Mouse (Mus musculus) kidney, embryonic 16.5 days (tissue): Measurements from ENCODE around the gene Banf1. TPM values are rescaled to one million over a fixed set of nuclear protein-coding genes. Genes with fewer than 3 reads are reported as not detected.
"Not testable (repeated sequence)": the region's sequence is repeated elsewhere in the genome, so short reads cannot be mapped to it uniquely, and the experiment has no call there.

ENCODE experiments used
- ATAC-seq: fragments of 200-750 bp; cut with Nextera tagmentation; 2 replicates; pipeline ENCODE4 v1.8.0; 2017; ENCODE audit warnings: moderate TSS enrichment; ENCODE audit not compliant: low FRiP score, low TSS enrichment
- H3K27ac ChIP-seq: fragments of 300-500 bp; sonication (generic); 2 replicates; pipeline ENCODE4 v1.5.1; 2014; ENCODE audit warnings: low read length
- H3K27me3 ChIP-seq: fragments of 300-500 bp; sonication (generic); 2 replicates; pipeline ENCODE4 v1.6.1; 2014; ENCODE audit warnings: low read length, control low read depth, mixed read lengths; ENCODE audit not compliant: insufficient read depth
- H3K36me3 ChIP-seq: fragments of 300-500 bp; sonication (generic); 2 replicates; pipeline ENCODE4 v1.6.1; 2014; ENCODE audit warnings: low read length, control low read depth, mixed read lengths; ENCODE audit not compliant: insufficient read depth
- H3K4me1 ChIP-seq: fragments of 300-500 bp; sonication (generic); 2 replicates; pipeline ENCODE4 v1.6.1; 2014; ENCODE audit warnings: low read length, control low read depth, mixed read lengths; ENCODE audit not compliant: insufficient read depth
- H3K4me2 ChIP-seq: fragments of 300-500 bp; sonication (generic); replicated peaks from 2 replicates; pipeline ENCODE4 v1.6.1; 2014; ENCODE audit warnings: low read depth, low read length
- H3K4me3 ChIP-seq: fragments of 300-500 bp; sonication (generic); 2 replicates; pipeline ENCODE4 v1.5.1; 2014; ENCODE audit warnings: mild to moderate bottlenecking, low read length
- H3K9ac ChIP-seq: fragments of 300-500 bp; sonication (generic); replicated peaks from 2 replicates; pipeline ENCODE4 v1.6.1; 2014; ENCODE audit warnings: low read length
- H3K9me3 ChIP-seq: fragments of 300-500 bp; sonication (generic); 2 replicates; pipeline ENCODE4 v1.6.1; 2016; ENCODE audit warnings: low read length, control low read depth
- WGBS: fragments of 180-500 bp; shearing (Covaris S2); extraction: QIAGEN DNeasy Blood & Tissue Kit; methylation state at CpG from one replicate; pipeline ENCODE4 v1.1.7; 2014; 5-methylcytosine and 5-hydroxymethylcytosine counted together
- polyA plus RNA-seq: library from polyadenylated mRNA; unstranded; fragments of >200 nt; fragmentation: Nextera tagmentation; extraction: Ambion mirVana; gene quantifications from 2 replicates; pipeline ENCODE4 v1.2.1, GENCODE M21; 2015

Gene Banf1
- polyA plus RNA-seq, 1 experiment from 2014 or later = 487 TPM

DNA sequence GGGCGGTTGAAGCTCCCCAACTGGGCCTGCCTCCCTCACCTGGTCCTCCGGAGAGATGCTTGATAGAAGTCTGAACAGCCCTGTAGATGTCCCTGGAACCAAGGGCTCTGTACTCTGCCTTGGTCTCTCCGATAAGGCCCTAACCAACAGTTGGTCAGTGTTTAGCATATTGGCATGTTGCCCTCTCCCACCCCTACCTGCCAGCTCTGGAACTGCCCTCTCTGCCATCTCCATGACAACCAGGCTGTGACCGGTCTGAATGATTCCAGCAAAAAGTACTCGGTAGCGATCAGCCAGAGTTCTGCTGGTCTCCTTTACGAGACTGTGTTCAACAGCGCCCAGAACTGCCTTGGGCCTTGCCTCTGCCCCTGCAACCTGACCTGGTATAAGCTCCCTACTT, 35.3 kb upstream of the Banf1 start, which contains the start of gene Tsga10ip:
Gene Tsga10ip, minus strand, starts transcription at position 234 of the 400 bp plus-strand sequence.
- 0 out of 2 replicates have a peak, but pooled peaks have one; percentile 28 for ATAC-seq
- Histone ChIP-seq H3K4me1 (peaks cover 4% of the 10 kb centered on the region; the same call in 1 of the 2 replicates), H3K4me2 (no peak within 1 kb of the TSS), H3K27ac (no peak within 1 kb of the TSS), H3K4me3 (no peak within 1 kb of the TSS), H3K27me3 (no peaks in the 10 kb centered on the region), H3K9ac (no peak within 1 kb of the TSS), H3K36me3 (no peaks in the 10 kb centered on the region), H3K9me3 (no peaks in the 10 kb centered on the region)
- WGBS = 71% methylated on average over 8 of the region's 8 CpGs

DNA sequence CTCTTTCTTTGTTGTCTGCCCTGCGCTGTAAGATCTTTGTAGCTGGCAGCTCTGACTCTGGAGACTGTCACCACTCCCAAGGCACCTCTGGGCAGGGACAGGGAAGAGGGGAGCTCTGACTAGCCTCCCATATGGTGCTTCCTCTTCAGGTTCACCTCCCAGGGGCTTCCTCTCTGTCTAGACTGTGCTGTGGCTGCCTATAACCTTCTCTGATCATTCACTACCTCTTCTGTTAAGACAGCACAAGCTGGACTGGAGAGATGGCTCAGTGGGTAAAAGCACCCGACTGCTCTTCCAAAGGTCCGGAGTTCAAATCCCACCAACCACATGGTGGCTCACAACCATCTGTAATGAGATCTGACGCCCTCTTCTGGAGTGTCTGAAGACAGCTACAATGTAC, 34.1 kb upstream of the Banf1 start:
- H3K4me2 ChIP-seq, H3K27me3 ChIP-seq, H3K4me3 ChIP-seq, H3K36me3 ChIP-seq, H3K4me1 ChIP-seq, H3K9ac ChIP-seq, H3K9me3 ChIP-seq, ATAC-seq, H3K27ac ChIP-seq: not testable (repeated sequence)
- 73% methylated on average over 4 of the region's 4 CpGs for WGBS

DNA sequence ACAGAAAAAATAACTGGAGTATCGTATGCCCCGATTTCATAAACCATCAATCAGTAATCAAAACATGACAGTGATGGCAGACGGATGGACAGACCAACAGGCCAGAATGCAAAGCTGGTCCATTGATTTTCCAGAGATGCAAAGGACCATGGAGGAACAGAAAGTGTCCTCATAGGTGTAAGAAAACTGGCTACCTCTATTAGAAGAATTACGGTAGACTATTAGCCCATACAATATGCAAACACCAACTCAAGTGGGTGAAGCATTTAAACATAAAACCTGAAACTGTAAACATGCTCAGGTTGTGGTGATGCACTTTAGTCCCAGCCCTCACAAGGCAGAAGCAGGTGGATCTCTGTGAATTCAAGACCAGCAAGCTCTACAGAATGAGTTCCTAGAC, 28.4 kb upstream of the Banf1 start:
- no peak overlapping the region for H3K4me2 ChIP-seq
- no peak overlapping the region for H3K9ac ChIP-seq
- H3K27me3 ChIP-seq = no peaks in the 10 kb centered on the region
- H3K27ac ChIP-seq = no peak overlapping the region
- peaks cover 3% of the 10 kb centered on the region for H3K4me1 ChIP-seq
- no peaks in the 10 kb centered on the region for H3K36me3 ChIP-seq
- H3K9me3 ChIP-seq = no peaks in the 10 kb centered on the region
- ATAC-seq = no peak
- 76% methylated on average over 4 of the region's 4 CpGs for WGBS
- H3K4me3 ChIP-seq = no peak overlapping the region

DNA sequence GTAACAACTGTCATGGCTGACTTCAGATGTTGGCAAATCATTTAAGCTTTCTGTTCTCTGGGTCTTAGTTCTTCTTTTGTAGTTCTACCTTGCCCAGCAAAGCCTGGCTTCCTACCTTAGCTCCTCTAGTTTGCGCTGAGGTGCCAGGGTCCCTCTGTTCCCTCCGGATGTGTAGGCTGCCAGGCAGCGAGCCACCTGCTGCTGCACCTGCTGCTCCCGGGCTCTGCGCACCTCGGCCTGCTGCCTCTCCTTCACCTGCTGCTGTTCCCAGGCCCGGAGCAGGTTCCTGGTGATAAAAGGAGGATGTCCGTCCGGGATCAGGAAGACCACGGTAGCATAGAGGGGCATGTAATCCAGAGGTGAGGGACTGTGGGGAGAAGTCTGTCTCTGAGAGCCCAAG, 27.2 kb upstream of the Banf1 start:
- no peak for ATAC-seq
- H3K4me3 ChIP-seq = no peak overlapping the region
- no peaks in the 10 kb centered on the region for H3K36me3 ChIP-seq
- 40% methylated on average over 10 of the region's 10 CpGs for WGBS
- H3K27me3 ChIP-seq = no peaks in the 10 kb centered on the region
- H3K4me1 ChIP-seq = peaks cover 13% of the 10 kb centered on the region
- H3K27ac ChIP-seq = no peak overlapping the region
- H3K9me3 ChIP-seq = no peaks in the 10 kb centered on the region
- 0 out of 2 replicates have a peak overlapping the region, but pooled peaks have one; percentile 22 for H3K9ac ChIP-seq
- H3K4me2 ChIP-seq = no peak overlapping the region

DNA sequence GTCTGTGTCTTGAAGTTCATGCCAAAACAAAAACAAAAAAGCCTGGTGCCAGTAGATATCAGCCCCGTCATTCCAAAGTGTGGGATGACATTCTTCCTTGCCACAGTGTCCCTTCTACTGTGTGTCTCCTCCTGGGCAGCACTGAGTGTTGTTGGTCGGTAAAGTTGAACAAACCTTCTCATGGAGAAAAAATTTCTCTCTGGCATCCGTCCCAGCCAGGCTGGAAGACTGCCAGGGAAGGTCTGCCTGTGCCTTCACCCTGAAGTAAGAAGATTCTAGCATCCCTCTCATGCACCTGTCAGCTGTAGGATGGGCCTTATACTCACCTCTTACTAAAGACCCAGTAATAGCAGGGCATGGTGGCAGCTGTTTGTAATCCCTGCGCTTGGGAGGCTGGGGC, 25.9 kb upstream of the Banf1 start:
- 59% methylated on average over 4 of the region's 4 CpGs for WGBS
- Histone ChIP-seq H3K9ac (no peak overlapping the region), H3K27me3 (no peaks in the 10 kb centered on the region), H3K4me1 (peaks cover 14% of the 10 kb centered on the region), H3K36me3 (no peaks in the 10 kb centered on the region), H3K27ac (no peak overlapping the region), H3K9me3 (no peaks in the 10 kb centered on the region), H3K4me2 (no peak overlapping the region), H3K4me3 (no peak overlapping the region)
- ATAC-seq = no peak

DNA sequence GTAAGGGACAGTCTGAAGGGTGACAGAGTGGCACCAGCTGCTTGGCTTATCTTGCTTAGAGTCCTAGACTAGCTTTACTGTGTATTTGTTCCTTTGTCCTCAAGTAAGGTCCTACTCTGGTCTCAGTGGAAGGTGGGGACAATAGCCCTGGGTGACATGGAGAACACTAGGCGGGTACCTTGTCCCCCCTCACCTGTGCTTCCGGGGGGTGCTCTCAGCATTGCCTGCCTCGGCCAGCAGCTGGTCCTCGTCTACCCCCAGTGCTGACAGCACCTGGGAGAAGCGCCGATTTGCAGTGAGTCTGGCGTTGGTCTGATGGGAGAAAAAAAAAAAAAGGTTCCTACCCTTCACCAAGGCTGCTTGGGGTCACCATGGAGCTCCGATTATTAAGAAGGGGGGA, 23.4 kb upstream of the Banf1 start:
- no peak for ATAC-seq
- Histone ChIP-seq H3K4me3 (peak overlapping the region; percentile 96), H3K27me3 (no peaks in the 10 kb centered on the region), H3K9ac (peak overlapping the region; percentile 84), H3K27ac (peak overlapping the region; percentile 91), H3K9me3 (no peaks in the 10 kb centered on the region), H3K4me1 (peaks cover 29% of the 10 kb centered on the region), H3K4me2 (peak overlapping the region; percentile 86), H3K36me3 (no peaks in the 10 kb centered on the region)
- 56% methylated on average over 8 of the region's 8 CpGs for WGBS

DNA sequence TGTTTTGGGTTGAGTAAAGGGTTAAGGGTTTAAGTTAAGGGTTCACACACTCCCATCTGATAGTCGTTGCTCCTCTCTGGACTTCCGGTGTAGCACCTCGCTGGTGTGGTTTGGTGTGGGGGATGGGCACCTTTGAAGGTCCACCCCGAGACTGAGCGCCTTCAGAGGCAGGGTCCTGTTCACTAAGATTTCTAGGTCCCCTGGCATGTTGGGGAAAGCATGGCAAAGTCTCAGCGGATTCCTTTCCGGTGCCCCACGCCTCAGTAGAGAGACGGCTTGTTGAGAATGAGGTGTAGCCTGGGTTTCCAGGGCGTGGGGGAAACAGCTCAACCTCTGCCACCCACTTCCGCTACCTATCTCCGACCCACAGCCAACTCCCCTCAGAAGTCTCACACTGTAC, 22.7 kb upstream of the Banf1 start:
- peak overlapping the region; percentile 84 for H3K9ac ChIP-seq
- peaks cover 29% of the 10 kb centered on the region for H3K4me1 ChIP-seq
- 14% methylated on average over 12 of the region's 12 CpGs for WGBS
- H3K27ac ChIP-seq = peak overlapping the region; percentile 91
- peaks cover 5% of the 10 kb centered on the region for H3K36me3 ChIP-seq
- no peaks in the 10 kb centered on the region for H3K27me3 ChIP-seq
- H3K4me2 ChIP-seq = peak overlapping the region; percentile 86
- H3K9me3 ChIP-seq = no peaks in the 10 kb centered on the region
- ATAC-seq = no peak; the same call in 1 of the 2 replicates
- H3K4me3 ChIP-seq = peak overlapping the region; percentile 96

DNA sequence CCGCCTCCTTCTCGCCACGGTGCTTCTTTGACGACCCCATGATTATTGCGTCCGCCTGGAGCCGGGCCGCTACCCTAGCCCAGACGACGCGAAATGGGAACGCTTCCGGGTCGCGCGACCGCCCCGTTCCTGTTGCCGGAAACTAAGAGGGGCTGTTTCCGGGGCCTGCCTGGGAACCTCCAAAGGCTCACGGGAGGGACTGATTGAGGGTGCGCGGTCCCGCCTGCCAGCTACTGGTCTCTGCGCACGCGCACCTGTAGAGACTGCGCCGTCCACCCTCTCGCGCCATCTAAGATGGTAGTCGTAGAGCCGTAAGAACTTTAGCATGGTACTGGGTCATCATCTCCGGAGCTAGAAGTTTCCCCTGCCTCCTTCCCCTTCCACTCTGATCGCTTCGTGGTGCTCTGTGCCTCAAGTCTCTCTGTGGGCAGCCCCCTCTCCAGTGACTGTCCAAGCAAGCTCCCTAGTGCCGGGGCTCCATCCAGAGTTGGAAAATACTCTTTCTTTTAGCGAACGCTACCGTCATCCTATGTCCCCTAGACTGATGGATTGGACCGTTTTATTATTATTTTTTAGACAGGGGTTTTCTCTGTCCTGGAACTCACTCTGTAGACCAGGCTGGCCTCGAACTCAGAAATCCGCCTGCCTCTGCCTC, 21.7 kb upstream of the Banf1 start, which contains the start of gene Sart1:
Gene Sart1, minus strand, starts transcription at position 116 of the 655 bp plus-strand sequence.
- H3K27me3 ChIP-seq = no peaks in the 10 kb centered on the region
- ATAC-seq = peak; percentile 97
- WGBS = 3% methylated on average over 43 of the region's 43 CpGs
- H3K36me3 ChIP-seq = peaks cover 14% of the 10 kb centered on the region
- H3K4me2 ChIP-seq = peak within 1 kb of the TSS; percentile 86
- no peaks in the 10 kb centered on the region for H3K9me3 ChIP-seq
- peak within 1 kb of the TSS; percentile 91 for H3K27ac ChIP-seq
- peak within 1 kb of the TSS; percentile 92 for H3K9ac ChIP-seq
- H3K4me3 ChIP-seq = peak within 1 kb of the TSS; percentile 96
- peaks cover 29% of the 10 kb centered on the region for H3K4me1 ChIP-seq

DNA sequence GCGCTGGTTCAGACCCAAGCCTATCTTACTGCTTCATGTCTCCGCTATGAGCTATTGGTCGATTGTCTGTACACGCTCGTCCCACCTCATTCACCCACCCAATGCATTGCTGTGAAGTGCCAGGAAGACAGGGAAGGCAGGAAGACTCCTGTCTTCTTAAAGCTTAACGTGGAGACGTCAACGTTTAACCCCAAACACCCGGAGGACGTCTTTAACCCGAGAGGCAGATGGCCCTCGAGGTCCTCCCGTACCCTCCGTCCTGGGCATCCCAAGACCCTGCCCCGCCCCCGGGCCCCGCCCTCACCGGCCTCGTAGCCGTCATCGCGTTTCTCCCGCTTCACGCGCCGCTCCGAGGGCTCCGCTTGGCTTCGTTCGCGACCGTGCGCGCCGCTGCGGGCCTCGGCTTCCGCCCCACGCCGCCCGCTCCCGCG, 21.1 kb upstream of the Banf1 start:
- under 1% methylated on average over 42 of the region's 43 CpGs for WGBS
- Histone ChIP-seq H3K9me3 (no peaks in the 10 kb centered on the region), H3K4me2 (peak overlapping the region; percentile 86), H3K27ac (peak overlapping the region; percentile 77), H3K9ac (peak overlapping the region; percentile 92), H3K27me3 (no peaks in the 10 kb centered on the region), H3K4me1 (peaks cover 29% of the 10 kb centered on the region), H3K4me3 (peak overlapping the region; percentile 96), H3K36me3 (peaks cover 21% of the 10 kb centered on the region)
- ATAC-seq = peak; percentile 11; the same call in 1 of the 2 replicates

DNA sequence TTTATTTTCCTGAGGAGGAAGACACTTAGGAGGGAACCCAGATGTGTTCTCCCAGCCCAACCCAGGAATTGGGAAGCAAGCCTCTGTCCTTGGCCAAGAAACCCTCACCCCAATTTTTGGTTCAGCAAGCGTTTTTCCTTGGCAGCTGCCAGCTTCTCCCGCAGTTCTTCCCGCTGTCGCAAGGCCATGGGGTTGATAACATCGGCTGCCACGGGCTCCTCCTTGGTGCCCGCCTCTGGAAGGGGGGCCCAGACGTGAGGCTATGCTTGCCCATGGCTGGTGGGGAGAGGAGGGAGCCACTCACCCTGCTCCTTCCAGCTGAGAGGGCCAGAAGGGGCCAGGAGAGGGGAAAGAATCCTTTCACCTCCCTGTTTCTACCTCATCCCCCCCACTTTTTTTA, 17.7 kb upstream of the Banf1 start:
- Histone ChIP-seq H3K4me2 (no peak overlapping the region), H3K36me3 (peaks cover 54% of the 10 kb centered on the region), H3K4me1 (peaks cover 21% of the 10 kb centered on the region), H3K9me3 (no peaks in the 10 kb centered on the region), H3K9ac (no peak overlapping the region), H3K27me3 (no peaks in the 10 kb centered on the region), H3K27ac (no peak overlapping the region), H3K4me3 (no peak overlapping the region)
- WGBS = 86% methylated on average over 8 of the region's 8 CpGs
- no peak for ATAC-seq
